Mouse (Mus musculus) lung, postnatal 0 days (tissue): ENCODE measurements around the gene Mical3. TPM values are rescaled to one million over a fixed set of nuclear protein-coding genes. Genes with fewer than 3 reads are reported as not detected.
A peak's percentile ranks its signal among the peaks of the same experiment; 100 is the strongest.

Source experiments
- ATAC-seq: fragments of 200-750 bp; cut with Nextera tagmentation; 2 replicates; pipeline ENCODE4 v1.8.0; 2017; ENCODE audit warnings: moderate library complexity
- DNase-seq: peaks from one replicate; pipeline ENCODE4 v3.0.0-alpha.2; 2016; ENCODE audit warnings: low spot score
- H3K27ac ChIP-seq: fragments of 300-500 bp; sonication (generic); 2 replicates; pipeline ENCODE4 v1.5.1; 2014; ENCODE audit warnings: antibody characterized with exemption, mild to moderate bottlenecking, low read length, mixed read lengths
- H3K27me3 ChIP-seq: fragments of 300-500 bp; sonication (generic); replicated peaks from 2 replicates; pipeline ENCODE4 v1.6.1; 2014; ENCODE audit warnings: low read length, mixed read lengths; ENCODE audit not compliant: insufficient read depth
- H3K36me3 ChIP-seq: fragments of 300-500 bp; sonication (generic); 2 replicates; pipeline ENCODE4 v1.6.1; 2014; ENCODE audit warnings: low read length, mixed read lengths; ENCODE audit not compliant: insufficient read depth
- H3K4me1 ChIP-seq: fragments of 300-500 bp; sonication (generic); 2 replicates; pipeline ENCODE4 v1.6.1; 2014; ENCODE audit warnings: antibody characterized with exemption, low read depth, low read length, mixed read lengths; ENCODE audit not compliant: insufficient read depth
- H3K4me2 ChIP-seq: fragments of 300-500 bp; sonication (generic); replicated peaks from 2 replicates; pipeline ENCODE4 v1.6.1; 2014; ENCODE audit warnings: low read depth, mild to moderate bottlenecking, low read length, moderate library complexity, mixed read lengths
- H3K4me3 ChIP-seq: fragments of 300-500 bp; sonication (generic); 2 replicates; pipeline ENCODE4 v1.5.1; 2014; ENCODE audit warnings: low read depth, low read length
- H3K9ac ChIP-seq: fragments of 300-500 bp; sonication (generic); replicated peaks from 2 replicates; pipeline ENCODE4 v1.6.1; 2014; ENCODE audit warnings: low read depth, mild to moderate bottlenecking
- H3K9me3 ChIP-seq: fragments of 300-500 bp; sonication (generic); 2 replicates; pipeline ENCODE4 v1.6.1; 2016; ENCODE audit warnings: low read length, mixed read lengths
- CTCF ChIP-seq: IDR thresholded peaks from 2 replicates; pipeline ENCODE4 v1.5.1; 2016; ENCODE audit warnings: antibody characterized with exemption, mild to moderate bottlenecking
- EP300 ChIP-seq: IDR thresholded peaks from 2 replicates; pipeline ENCODE4 v1.6.1; 2016; ENCODE audit warnings: antibody characterized with exemption, mild to moderate bottlenecking, control low read depth
- WGBS: fragments of 180-500 bp; shearing (Covaris S2); extraction: QIAGEN DNeasy Blood & Tissue Kit; methylation state at CpG from one replicate; pipeline ENCODE4 v1.1.7; 2014; 5-methylcytosine and 5-hydroxymethylcytosine counted together
- polyA plus RNA-seq: library from polyadenylated mRNA; unstranded; fragments of >200 nt; fragmentation: Nextera tagmentation; extraction: Ambion mirVana; gene quantifications from 2 replicates; pipeline ENCODE4 v1.2.1, GENCODE M21; 2015

Gene Mical3
- polyA plus RNA-seq, 1 experiment from 2014 or later = 12.8 TPM

GRCm38 (mm10) chr6:121150126-121150525, 19.3 kb upstream of the Mical3 start:
- ATAC-seq = no peak
- H3K27ac ChIP-seq = no peak overlapping the region
- H3K27me3 ChIP-seq = peaks cover 31% of the 10 kb centered on the region
- no peak for DNase-seq
- no peak overlapping the region for H3K4me2 ChIP-seq
- H3K4me3 ChIP-seq = no peak overlapping the region
- H3K9me3 ChIP-seq = no peaks in the 10 kb centered on the region
- no peaks in the 10 kb centered on the region for H3K4me1 ChIP-seq
- no peak overlapping the region for H3K9ac ChIP-seq
- no peak for TF ChIP-seq CTCF
- TF ChIP-seq EP300 = no peak
- no peaks in the 10 kb centered on the region for H3K36me3 ChIP-seq
- 95% methylated on average over 8 of the region's 8 CpGs for WGBS

- Histone ChIP-seq H3K9ac (no peak overlapping the region), H3K4me2 (no peak overlapping the region), H3K9me3 (no peaks in the 10 kb centered on the region), H3K4me3 (no peak overlapping the region), H3K27ac (no peak overlapping the region), H3K36me3 (no peaks in the 10 kb centered on the region), H3K4me1 (no peaks in the 10 kb centered on the region), H3K27me3 (peaks cover 37% of the 10 kb centered on the region)
- ATAC-seq = no peak
- DNase-seq = no peak
- TF ChIP-seq EP300 (no peak), CTCF (no peak)
- WGBS = 77% methylated on average over 3 of the region's 3 CpGs
Observed at GRCm38 (mm10) chr6:121149420-121149819, 18.6 kb upstream of the Mical3 start.

GRCm38 (mm10) chr6:121148360-121148759, 17.6 kb upstream of the Mical3 start:
- Histone ChIP-seq H3K9ac (no peak overlapping the region), H3K4me1 (peaks cover 3% of the 10 kb centered on the region; the same call in 1 of the 2 replicates), H3K4me3 (no peak overlapping the region), H3K9me3 (no peaks in the 10 kb centered on the region), H3K36me3 (no peaks in the 10 kb centered on the region), H3K27me3 (peaks cover 39% of the 10 kb centered on the region), H3K27ac (no peak overlapping the region), H3K4me2 (no peak overlapping the region)
- ATAC-seq = peak; percentile 54
- TF ChIP-seq CTCF = no peak
- TF ChIP-seq EP300 = peak; percentile 82
- peak; percentile 77 for DNase-seq
- 21% methylated on average over 3 of the region's 3 CpGs for WGBS

GRCm38 (mm10) chr6:121146798-121147197, 16.0 kb upstream of the Mical3 start:
- no peak for TF ChIP-seq CTCF
- peak; percentile 39; the same call in 1 of the 2 replicates for TF ChIP-seq EP300
- H3K4me1 ChIP-seq = peaks cover 3% of the 10 kb centered on the region; the same call in 1 of the 2 replicates
- no peak overlapping the region for H3K4me2 ChIP-seq
- peaks cover 33% of the 10 kb centered on the region for H3K27me3 ChIP-seq
- H3K9ac ChIP-seq = no peak overlapping the region
- no peaks in the 10 kb centered on the region for H3K36me3 ChIP-seq
- WGBS = 18% methylated on average over 4 of the region's 4 CpGs
- DNase-seq (peak; percentile 55), ATAC-seq (no peak)
- no peaks in the 10 kb centered on the region for H3K9me3 ChIP-seq
- no peak overlapping the region for H3K4me3 ChIP-seq
- H3K27ac ChIP-seq = no peak overlapping the region

GRCm38 (mm10) chr6:121145906-121146305, 15.1 kb upstream of the Mical3 start:
- Histone ChIP-seq H3K9ac (no peak overlapping the region), H3K4me3 (no peak overlapping the region), H3K27ac (no peak overlapping the region), H3K27me3 (peaks cover 33% of the 10 kb centered on the region), H3K36me3 (no peaks in the 10 kb centered on the region), H3K9me3 (no peaks in the 10 kb centered on the region), H3K4me2 (no peak overlapping the region), H3K4me1 (peaks cover 3% of the 10 kb centered on the region; the same call in 1 of the 2 replicates)
- TF ChIP-seq EP300 (no peak), CTCF (no peak)
- ATAC-seq = no peak
- 62% methylated on average over 8 of the region's 8 CpGs for WGBS
- DNase-seq = no peak

- TF ChIP-seq EP300 (no peak), CTCF (no peak)
- Histone ChIP-seq H3K4me2 (no peak overlapping the region), H3K27ac (no peak overlapping the region), H3K27me3 (peaks cover 27% of the 10 kb centered on the region), H3K36me3 (no peaks in the 10 kb centered on the region), H3K9ac (no peak overlapping the region), H3K4me1 (peaks cover 3% of the 10 kb centered on the region; the same call in 1 of the 2 replicates), H3K9me3 (no peaks in the 10 kb centered on the region), H3K4me3 (no peak overlapping the region)
- WGBS = 65% methylated on average over 13 of the region's 13 CpGs
- peak; percentile 47 for DNase-seq
- ATAC-seq = peak; percentile 25; the same call in 1 of the 2 replicates
Observed at GRCm38 (mm10) chr6:121145010-121145604, 14.3 kb upstream of the Mical3 start.

GRCm38 (mm10) chr6:121144066-121144465, 13.3 kb upstream of the Mical3 start:
- TF ChIP-seq CTCF (no peak), EP300 (no peak)
- no peak overlapping the region for H3K9ac ChIP-seq
- peaks cover 19% of the 10 kb centered on the region for H3K27me3 ChIP-seq
- no peak overlapping the region for H3K4me3 ChIP-seq
- H3K4me1 ChIP-seq = peaks cover 3% of the 10 kb centered on the region; the same call in 1 of the 2 replicates
- 45% methylated on average over 4 of the region's 4 CpGs for WGBS
- H3K27ac ChIP-seq = no peak overlapping the region
- no peaks in the 10 kb centered on the region for H3K36me3 ChIP-seq
- H3K9me3 ChIP-seq = no peaks in the 10 kb centered on the region
- no peak overlapping the region for H3K4me2 ChIP-seq
- peak; percentile 82 for ATAC-seq
- peak; percentile 85 for DNase-seq
